Mouse (Mus musculus) granulocyte monocyte progenitor cell, adult 5-6 weeks (primary cell): ENCODE results near the gene Tmem248. TPM values are rescaled to one million over a fixed set of nuclear protein-coding genes. Genes with fewer than 3 reads are reported as not detected.
A peak's percentile ranks its signal among the peaks of the same experiment; 100 is the strongest.

ENCODE experiments used
- ATAC-seq: replicated peaks from 2 replicates; pipeline ENCODE4 v1.8.0; 2016; ENCODE audit warnings: mild to moderate bottlenecking, moderate TSS enrichment, inconsistent platforms; ENCODE audit not compliant: poor library complexity, severe bottlenecking
- total RNA-seq, 2 experiments: library from RNA; stranded (forward) in 1 of 2; stranded (reverse) in 1 of 2; fragments of 200-712, 200-1000 nt in 1 of 2; fragments of >200 nt in 1 of 2; fragmentation: Nextera tagmentation in 1 of 2; gene quantifications; 2 replicates each; pipeline ENCODE4 v1.2.3; 2014 to 2017

Tmem248 gene
- total RNA-seq, 2 experiments from 2014 or later, result 64.5 to 71.8 TPM

DNA sequence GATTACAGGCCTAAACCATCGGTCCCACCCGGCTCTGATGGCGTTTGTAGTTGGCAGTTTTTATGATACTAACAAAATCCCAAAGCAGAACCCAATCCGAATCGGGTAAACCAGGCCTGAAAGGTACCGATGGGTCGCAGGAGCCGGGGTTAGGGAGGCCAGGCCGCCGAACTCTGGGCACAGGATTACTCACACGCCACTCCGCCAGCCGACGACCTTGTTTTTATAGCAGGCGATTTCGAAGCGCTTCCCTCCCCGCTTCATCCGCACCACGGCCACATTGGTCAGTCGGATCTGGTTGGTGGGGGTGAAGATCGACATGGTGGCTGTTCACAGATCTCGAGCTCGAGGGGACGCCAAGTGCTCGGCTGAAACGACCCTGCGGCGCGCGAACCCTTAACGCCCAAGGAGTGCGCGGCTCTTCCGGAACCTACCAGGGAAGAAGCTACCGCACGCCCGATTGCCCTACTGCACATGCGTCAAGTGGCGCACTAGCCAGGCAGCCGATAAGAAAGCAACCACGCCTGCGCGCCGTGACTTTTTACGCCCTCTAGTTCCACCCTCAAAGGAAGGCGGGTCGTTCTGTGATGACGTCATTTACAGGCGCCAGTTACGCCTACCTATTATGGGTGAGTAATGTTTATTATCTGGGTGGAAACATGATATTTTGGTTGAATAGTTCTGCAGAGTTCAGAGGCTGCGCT is 38.3 kb downstream of the Tmem248 start, which contains the start of the genes Sbds and Tyw1:
TSS of gene Sbds (minus strand) at position 514 of the 704 bp plus-strand sequence.
TSS of gene Tyw1 (plus strand) at position 603 of the 704 bp plus-strand sequence.
- ATAC-seq, result peak; percentile 72

DNA sequence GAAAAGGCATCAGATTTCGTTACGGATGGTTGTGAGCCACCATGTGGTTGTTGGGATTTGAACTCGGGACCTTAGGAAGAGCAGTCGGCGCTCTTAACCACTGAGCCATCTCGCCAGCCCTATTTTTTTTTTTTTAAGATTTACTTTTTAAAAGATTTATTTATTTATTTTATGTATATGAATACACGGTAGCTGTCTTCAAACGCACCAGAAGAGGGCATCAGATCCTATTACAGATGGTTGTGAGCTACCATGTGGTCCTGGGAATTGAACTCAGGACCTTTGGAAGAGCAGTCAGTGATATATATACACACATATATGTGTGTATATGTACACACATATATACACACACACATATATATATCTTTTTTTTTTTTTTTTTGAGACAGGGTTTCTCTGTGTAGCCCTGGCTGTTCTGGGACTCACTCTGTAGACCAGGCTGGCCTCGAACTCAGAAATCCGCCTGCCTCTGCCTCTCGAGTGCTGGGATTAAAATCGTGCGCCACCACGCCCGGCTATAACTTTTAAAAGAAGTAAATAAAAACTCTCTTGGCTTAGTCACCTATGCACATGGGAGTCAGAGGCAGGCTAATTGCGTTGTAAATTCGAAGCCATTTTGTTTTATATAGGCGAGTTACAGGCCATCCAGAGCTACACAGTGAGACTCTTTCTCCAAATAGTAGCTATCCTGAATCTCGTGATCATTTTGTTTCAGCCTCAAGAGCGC is 39.1 kb downstream of the Tmem248 start:
- 0 out of 2 replicates have a peak, but pooled peaks have one; percentile 1 for ATAC-seq

DNA sequence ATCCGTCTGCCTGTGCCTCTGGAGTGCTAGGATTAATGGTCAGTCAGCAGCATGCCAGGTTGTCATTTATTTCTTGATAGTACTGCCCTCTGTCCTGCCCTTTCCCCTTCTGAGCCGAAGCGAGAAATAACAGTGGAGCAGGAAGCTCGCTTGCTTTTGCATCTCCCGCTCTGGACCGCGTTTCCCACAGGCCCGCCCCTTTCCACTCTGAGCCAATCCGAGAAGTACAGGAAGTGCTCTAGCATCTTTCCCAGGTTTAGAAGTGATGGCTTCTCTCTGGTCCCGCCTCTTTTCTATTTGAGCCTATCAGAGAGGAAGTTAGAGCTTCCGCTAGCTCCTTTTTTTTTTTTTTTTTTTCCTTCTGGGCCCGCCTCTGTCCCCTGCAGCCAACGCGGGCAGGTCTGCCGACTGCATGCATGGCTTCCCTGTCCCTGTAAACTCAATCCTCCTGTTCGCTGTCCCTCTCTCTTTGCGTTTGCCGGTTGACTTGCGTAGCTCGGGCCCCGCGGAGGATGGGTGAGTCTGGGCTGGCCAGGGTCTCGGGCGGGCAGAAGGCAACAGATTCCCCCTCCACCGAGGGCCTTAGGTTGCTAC is 39.9 kb downstream of the Tmem248 start:
- ATAC-seq, result peak; percentile 79

DNA sequence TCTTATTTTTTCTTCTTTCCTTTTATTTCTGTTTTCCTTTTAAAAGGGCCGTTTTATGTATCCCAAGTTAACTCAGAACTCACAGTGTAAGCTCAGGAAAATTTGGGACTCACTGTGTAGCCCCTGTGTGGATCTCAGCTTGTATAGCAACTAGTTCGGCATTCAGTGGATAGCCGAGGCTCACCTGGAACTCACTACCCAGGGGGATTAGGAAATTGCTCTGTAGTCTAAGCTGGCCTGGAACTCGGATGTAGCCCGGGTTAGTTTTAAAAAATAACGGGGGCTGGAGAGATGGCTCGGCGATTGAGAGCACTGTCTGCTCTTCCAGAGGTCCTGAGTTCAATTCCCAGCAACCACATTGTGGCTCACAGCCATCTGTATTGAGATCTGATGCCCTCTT is 40.4 kb downstream of the Tmem248 start:
- ATAC-seq, result no peak

DNA sequence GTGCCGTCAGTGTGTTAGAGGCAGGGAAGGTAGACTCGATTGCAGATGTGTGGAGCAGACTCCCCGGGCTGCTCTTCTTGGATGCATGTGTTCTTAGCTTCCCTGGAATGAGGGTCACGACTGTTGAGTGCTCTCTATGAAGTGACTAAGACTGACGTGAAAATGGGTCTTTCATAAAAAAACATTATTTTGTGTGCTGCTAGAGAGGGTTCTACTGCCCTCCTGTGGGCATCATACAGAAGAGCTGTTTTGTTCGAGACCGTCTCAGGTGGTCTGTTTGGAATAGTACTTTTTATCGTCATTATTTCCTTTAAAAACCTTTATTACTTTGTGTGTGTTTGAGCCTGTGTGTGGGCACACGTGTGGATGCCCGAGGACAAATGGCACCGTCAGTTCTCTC is 46.6 kb downstream of the Tmem248 start:
- no peak; the same call in 1 of the 2 replicates for ATAC-seq

DNA sequence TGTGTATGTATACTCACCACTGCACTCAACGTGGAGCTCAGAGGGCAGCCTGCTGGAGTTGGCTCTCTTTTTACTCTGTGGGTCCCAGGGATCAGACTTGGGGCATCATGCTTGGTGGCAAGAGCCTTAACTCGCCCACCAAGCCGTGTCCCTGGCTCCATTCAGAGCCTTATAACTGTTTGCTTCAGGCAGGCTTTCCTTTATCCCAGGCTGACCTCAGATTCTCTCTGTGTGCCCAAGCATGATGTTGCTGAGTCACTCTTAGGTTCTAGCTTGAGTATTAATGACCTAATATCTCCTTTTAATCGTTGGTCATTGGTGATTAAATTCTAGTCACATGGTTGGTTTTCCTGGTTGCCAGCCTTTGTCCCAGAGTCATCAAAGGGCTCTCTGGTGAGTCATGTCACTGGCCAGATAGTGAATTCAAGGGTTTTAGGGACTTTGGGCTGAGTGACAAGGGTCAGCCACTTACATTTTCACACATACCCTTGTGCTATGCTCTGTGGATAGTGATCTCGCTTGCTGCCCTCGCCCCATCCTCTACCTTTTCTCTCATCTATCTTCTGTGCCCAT is 47.6 kb downstream of the Tmem248 start:
- ATAC-seq, result no peak

DNA sequence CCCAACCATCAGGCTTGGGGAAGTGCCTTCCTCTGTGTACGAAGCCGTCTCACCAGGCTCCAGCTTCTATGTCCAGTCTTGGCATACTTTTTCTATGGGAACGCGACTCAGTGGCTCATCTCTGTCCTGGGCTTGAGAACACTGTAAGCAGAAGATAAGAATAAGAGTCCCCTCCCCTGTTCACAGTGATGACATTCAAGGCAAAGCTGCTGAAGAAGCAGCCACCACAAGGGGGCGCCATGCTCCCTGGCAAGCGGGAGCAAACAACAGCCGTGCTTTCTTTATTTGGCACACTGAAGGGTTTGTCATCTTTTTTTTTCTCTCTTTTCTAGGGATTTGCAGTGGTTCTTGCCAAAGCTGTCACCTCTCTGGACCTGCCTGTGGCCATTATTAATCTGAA is 49.8 kb downstream of the Tmem248 start:
- ATAC-seq, result 0 out of 2 replicates have a peak, but pooled peaks have one; percentile 31

DNA sequence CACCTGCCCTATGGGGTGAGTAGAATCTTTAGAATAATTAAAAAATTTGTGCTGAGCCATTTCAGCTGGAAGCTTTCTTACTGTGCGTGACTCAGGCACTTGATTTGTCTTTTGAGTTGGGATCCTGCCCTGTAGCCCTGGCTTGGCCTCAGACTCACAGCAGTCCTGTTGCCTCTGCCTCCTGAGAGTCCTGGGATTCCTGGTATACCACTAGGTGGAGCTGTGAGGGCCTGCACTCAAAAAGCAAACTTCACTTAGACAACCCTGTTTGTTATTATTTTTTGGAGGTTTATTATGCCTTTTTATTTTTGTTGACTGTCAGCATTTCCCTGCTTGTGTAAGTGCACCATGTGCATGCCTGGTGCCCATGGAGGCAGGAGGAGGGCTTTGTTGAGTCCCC is 50.4 kb downstream of the Tmem248 start:
- ATAC-seq, result peak; percentile 60

DNA sequence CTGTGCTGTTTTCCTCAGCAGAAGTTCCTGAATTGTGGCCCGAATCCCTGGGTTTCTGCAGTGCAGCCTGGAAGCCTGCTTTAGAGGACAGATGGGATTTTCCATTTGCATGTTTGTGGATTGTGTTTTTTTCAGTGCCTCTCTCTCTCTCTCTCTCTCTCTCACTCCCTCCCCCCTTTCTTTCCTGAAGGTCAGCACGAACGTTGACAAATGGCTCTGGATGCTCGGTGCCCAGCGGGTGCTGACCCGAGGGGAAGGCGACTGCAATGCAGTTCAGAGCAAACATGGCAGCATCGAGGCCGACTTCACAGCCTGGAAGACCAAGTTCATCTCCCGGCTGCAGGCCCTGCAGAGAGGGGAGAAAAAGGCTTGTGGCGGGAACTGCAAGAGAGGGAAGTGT is 52.1 kb downstream of the Tmem248 start:
- ATAC-seq, result no peak

DNA sequence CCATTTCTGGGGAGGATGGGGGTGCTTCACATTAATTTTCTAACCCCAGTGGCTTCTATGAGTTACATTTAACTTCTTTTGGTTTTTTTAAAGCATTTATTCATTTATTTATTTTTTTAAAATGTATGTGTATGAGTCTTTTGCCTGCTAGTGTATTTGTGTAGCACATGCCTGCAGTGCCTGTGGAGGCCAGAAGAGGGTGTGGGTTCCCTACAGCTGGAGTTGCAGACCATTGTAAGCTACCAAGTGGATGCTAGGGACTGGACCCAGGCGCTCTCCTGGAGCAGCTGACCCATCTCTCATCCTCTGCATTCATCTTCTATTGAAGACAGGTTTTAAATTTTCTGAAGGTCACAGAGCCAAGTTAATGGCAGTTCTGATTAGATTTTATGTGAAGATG is 55.5 kb downstream of the Tmem248 start:
- ATAC-seq, result 0 out of 2 replicates have a peak, but pooled peaks have one; percentile 41

DNA sequence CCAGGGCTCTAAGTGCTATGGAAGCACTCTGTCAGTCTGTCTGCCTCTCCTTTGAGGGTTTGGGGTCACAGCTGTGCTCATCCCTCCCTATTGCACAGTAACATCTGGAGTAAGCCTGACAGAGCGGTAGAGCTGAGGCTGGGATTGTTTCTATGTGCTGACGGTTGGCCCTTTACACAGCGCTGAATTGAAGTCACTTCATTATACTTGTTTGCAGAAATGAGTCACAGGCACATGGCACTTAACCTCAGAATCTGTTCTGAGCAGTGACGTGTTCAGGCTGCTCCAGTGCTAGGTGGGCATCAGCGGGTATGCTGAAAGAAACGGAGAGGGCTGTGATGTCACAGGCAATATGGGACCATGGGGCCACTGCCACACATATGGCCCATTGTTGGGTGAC is 56.2 kb downstream of the Tmem248 start:
- no peak for ATAC-seq

DNA sequence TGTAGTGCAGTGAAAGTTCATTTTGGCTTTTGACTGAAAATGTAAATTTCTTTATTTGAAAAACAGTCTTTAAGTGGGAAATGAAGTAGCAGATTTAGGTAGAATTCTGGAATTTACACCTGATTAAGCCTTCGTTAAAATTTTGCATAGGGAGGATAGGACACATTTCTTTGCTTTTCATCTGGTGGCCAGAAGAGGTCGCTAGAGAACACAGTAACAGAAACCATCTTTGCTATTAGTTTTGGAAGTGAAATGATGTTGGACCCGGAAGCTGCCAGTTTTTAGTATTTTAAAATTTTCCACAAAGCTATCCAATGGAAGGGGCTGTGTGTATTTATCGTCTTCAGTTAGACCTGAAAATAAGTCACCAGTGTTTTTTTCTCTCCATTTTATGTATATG is 58.6 kb downstream of the Tmem248 start:
- peak; percentile 57 for ATAC-seq

DNA sequence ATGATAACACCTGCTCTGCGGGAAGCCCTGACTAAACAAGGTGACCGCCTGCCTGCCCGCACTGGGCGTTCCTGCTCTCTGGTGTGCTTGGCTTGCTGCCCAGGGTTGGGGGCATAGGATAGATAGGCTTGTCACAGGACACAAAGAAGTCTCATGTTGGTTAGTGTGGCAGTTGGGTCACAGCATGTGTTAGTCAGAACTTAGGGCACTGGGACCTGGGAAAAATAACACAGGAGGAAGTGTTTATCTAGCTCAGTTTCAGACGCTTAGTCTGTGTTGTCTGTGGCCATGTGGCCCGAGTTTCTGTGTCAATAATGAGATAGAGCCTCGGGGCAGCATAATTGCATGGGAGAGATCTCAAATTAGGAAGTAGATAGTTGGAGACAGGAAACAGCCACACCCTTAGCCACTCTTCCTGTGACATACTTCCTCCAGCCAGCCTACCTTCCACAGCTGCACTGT is 61.2 kb downstream of the Tmem248 start:
- ATAC-seq, result peak; percentile 81

DNA sequence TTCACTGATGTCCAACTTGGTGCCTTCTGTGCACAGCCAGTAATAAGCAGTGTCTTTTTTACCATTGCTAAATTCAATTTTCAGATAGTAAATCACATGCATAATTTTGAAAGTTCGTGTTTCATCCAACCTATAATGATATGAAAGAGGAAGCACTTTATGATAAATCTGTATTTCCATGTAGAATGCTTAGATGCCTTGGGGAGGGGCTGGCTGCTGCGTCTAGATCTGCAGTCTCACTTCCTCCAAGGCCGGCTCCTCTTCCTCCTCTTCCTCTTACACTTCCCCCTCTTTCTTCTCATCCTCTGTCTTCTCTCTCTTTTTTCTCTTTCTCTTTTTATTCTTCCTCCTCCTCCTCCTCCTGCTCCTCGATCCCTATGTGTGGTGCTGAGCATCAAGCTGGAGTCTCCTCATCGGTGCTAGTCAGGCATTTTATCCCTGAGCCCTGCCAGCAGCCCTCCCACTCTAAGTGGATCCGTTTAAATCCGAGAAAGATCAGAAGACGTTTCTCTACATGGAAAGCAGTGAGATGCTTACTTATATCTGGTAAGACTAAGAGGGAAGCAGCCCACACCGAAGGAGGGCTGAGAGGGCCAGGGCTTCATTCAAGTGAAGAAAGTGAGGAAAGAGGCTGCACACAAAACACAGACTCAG is 66.3 kb downstream of the Tmem248 start:
- ATAC-seq, result peak; percentile 77

DNA sequence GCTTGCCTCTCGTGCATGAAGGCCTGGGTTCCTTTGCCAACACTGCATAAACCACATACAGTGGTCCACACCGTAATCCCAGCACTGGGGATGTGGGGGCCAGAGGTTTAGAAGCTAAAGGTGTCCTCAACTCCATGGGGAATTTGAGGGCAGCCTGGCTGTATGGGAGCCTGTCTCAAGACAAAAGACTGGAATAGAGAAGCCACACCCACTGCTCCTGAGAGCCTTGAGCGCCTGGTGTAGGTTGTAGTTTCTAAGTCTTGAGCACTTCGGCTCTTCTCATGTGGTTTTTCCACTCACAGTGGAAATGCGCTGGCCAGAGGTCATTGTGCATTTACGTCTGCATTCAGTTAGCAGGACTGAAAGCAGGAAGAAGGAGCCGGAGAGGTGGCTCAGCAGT is 71.2 kb downstream of the Tmem248 start:
- no peak for ATAC-seq

DNA sequence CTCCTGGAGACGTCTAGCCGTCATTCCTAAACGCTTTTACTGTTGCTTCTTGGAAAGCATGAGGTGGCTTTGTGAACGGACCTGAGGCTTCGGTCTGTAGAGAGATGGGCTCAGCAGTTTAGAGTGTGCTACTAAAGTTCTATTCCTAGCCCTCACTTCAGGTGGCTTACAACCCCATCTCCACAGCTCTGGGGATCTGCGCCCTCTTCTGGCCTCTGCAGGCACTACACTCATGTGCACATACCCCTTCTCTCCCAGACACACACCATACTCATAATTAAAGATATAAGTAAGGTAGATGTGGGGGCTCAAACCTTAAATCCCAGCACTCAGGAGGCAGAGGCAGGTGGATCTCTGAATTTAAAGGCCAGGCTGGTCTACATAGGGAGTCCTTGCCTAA is 73.4 kb downstream of the Tmem248 start:
- ATAC-seq, result no peak

DNA sequence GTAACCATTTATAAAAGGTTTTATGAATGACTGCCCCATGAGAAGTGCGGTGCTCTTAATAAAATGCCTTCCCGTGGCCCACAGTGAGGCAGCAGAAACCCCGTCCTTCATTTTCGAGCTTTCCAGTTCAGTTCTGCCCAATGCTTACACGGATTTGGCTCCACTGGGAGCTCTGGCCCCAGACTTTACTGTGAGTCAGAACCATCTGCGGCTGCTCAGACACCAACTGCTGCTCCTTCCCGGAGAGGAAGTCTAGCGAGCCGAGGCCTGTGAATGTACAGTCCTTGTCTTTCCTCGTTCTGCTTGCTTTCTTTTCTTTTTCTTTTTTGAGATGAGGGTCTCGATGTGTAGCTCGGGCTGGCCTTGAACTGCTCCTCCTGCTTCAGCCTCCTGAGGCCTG is 73.9 kb downstream of the Tmem248 start:
- ATAC-seq, result no peak

DNA sequence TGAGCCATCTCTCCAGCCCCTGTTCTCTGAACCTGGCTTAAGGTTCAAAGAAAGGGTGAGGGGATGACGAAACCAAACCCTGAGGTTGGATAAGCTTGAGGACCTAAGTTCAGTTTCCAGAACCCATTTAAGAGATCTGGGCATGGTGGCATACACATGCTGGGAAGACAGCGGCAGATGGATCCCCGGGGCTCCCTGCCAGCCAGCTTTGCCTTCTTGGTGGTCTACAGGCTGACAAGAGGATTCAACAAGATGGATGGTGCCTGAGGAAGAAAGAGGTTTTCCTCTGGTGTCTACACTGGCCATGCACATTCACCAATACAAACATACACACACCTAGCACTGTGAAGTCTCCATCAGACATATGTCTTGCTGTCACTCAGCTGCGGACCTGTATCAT is 76.1 kb downstream of the Tmem248 start:
- no peak for ATAC-seq
